Mouse (Mus musculus) frontal cortex, postnatal 25 days (tissue): ENCODE results near the gene Ppat.
"Not testable (repeated sequence)": the region's sequence is repeated elsewhere in the genome, so short reads cannot be mapped to it uniquely, and the experiment has no call there.

ENCODE experiments used
- DNase-seq, 2 experiments: peaks; one replicate each; pipeline ENCODE4 v3.0.0; 2022; ENCODE audit warnings: low spot score in 2 of 2

Gene Ppat

DNA sequence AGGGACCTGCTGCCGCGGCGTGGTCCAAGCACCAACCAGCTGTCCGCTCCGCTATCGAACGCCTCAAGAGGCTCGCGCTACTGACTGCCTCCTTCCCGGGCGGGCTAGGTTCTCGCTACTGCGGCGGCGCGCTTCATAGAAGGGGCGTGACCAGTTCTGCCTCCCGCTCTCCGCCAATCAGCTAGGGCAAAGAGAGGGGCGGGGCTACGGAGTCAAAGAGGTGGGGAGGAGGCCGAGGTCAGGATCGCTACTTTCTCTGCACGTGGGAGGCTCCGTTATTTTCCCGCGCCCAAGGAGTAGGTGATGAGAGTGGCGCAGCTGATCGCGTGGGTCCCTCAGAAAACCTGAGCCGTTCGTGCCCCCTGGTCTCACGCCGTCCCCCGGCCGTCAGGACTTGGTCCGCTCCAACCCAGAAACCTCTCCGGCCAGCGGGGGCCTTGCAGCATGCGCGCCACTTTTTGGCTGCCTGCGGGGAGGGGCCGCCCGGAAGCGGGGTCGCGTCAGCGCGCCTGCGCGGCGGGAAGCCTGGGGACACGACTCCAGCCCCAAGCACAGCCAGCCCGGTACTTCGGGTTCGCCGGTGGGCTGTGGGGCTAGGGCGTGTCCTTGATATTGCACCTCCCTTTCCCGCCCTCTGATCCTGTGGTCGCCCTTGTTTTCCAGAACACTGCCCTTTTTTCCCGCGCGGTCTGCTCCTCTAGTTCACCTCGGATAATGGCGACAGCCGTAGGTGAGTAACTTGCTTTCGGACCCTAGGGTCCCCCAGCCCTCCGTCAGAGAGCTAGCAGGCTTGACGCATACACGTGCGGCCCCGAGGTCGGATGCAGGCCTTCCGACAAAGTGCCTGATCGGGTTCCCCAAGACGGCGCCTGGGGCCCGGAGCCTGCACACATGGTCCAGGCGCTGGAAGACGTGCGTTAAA lies at the start of gene Ppat, which contains the start of gene Paics:
Gene Ppat, minus strand, starts transcription at position 473 of the 922 bp plus-strand sequence.
Gene Paics, plus strand, starts transcription at position 202 of the 922 bp plus-strand sequence.
- peak; percentile 87 to 93 for DNase-seq

DNA sequence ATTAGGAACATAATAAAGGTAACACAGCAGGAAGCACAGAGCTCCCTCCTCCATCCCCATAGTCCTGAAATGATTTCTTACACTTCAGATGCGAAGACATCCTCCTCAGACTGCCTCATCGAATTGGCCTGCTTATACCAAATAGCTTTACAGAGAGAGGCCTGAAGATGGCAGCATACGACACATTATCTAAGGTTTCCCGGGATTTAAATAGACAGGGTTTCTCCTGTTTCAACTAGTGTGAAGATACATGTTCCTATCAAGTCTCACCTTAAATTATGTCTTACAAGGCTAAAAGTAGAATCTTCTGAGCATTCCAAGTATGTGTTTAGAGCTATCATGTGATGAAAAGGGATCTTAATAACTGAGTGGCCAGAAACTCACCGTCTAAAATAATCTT lies 47.0 kb upstream of the Ppat start:
- no peak for DNase-seq

DNA sequence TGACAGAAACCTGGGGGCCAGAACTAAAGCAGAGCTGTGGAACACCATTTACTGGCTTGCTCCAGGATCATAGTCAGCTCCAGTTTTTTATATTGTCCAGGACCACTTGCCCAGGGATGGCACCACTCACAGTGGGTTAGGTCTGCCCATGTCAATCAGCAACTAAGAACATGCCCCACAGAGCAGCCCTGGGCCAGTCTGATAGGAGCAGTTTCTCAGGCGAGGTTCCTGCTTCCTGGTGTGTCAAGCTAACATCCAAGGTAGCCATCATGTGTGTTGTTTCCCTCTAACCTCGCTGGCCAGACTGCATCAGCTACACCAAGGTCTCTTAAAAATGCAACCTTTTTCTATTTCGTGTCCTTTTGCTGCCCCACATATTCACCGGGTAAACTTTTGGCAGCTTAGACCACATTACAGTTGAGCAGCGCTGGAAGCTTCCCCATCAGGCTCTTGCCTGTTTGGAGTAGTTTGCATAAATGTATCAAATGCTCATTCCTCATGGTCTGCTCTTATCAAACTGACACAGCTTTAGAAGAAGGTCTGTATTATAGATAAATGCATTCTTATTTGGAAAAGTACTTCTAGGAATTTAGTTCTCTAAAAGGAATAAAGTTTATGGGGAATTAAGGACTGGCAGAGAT lies 41.9 kb upstream of the Ppat start:
- no peak for DNase-seq

DNA sequence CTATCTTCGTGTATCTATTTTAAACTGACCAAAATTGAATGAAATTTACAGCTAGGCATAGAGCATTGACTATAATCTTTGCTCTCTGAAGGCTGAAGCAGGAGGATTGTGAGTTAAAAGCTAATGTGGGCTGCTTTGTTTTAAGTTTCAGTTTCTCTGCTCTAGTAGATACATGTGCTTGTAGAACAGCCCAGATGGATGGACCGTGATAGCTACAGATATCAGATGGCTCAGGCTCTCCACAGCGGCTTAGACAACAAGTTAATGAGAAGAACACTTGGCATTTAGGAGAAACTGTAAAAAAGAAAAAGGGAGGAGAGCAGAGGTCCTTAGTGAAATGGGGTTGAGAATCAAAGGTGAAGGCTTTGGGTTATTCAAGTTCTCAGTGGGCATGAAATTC lies 39.4 kb upstream of the Ppat start:
- no peak for DNase-seq

DNA sequence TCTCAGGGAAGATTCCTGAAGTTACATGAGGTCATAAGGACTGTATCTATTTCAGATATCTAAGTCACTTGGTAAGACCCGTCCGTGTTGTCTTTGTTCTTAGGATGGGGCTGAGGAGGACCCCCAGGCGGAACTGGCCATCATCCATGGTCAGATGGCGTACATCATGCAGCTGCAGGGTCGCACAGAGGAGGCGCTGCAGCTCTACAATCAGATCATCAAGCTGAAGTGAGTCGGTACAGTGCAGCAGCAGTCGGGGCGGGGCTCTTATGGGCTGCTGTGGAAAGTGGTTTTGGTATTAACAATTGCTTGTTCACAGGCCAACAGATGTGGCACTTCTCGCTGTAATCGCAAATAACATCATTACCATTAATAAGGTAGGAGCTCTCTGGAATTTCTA lies 32.6 kb upstream of the Ppat start:
- DNase-seq: no peak

DNA sequence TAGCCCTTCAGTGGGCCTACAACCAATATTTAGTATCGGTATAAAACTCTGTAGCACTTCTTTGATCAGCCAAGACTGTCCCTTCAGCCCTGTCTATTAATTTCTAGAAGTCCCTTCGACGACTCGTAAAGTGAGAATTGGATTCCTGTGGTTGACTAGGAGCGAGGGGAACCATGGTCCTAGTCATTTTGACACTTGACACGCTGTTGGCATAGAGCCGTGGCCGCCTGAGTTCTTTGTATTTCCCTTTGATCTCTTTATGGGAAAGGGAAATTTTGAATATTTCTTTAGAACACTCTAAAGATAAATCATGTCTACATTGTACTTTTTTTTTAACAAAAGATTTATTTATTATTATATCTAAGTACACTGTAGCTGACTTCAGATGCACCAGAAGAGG lies 24.4 kb upstream of the Ppat start:
- no peak for DNase-seq

DNA sequence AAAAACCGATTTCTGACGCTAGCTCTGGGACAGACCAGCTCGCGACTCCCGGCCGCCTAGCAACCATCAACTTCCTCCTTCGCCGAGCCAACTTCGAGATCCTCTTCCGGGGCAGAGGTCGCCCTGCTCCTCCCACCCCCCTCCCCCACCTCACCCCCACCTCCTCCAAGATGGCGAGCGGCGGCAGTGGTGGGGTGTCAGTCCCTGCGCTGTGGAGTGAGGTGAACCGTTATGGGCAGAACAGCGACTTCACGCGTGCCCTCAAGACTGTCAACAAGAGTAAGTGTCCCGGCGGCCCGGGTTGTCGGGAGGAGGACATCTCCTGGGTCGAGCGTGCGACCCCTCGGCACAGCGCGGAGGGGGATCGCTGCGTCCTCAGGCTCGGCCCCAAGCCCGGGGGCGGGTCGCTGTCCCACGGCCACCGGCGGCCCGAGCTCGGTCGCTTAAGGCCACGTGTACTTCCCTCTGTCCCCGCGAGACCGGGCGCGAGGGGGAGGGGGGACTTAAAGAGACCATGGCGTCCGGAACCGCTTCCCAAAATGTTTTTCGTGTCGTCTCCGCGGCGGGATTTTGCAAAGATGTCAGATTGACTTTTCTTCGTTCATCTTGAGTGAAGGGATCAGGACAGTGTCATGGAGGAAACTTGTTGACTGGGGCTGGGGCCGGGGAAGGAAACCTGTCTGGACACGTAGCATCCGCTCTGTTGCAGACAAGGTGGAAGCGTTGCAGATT lies 23.3 kb upstream of the Ppat start, which contains the start of gene Srp72:
Gene Srp72, plus strand, starts transcription at position 130 of the 732 bp plus-strand sequence.
- DNase-seq: peak; percentile 50 to 68

DNA sequence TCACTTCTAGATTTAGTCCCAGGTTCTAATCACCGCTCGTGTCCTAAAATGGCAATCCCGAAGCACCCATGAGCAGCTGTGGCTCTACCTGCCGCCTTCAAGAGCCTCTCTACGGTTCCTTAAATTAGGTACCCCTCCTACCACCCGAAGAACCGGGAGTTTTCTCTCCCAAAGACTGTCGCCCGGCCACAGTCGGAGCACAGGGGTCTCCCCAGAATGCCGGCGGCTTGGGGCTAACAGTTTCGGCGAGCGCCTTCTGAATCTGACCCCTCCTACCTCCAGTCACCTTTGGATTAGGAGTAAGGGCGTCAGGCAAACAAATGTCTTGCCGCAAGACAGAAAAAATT lies 22.8 kb upstream of the Ppat start:
- DNase-seq: no peak

DNA sequence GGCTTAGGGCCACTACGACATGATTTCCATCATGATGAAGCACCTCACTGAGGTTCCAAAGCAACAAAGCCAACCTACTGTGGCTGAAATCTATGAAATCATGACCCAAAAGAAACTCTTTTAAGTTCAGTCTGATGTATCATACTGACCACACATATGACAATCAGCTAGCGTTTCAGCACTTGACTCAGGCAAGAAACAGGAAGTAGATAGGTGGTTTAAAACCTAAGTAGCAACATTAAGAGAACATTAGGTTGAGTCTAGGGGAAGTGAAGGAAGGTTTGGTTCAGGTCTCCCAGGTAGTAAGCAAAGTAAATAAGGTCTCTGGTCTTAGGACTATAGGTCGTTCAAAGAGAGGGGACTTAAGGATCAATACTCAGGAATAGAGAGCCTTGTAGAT lies 22.1 kb upstream of the Ppat start:
- no peak for DNase-seq

DNA sequence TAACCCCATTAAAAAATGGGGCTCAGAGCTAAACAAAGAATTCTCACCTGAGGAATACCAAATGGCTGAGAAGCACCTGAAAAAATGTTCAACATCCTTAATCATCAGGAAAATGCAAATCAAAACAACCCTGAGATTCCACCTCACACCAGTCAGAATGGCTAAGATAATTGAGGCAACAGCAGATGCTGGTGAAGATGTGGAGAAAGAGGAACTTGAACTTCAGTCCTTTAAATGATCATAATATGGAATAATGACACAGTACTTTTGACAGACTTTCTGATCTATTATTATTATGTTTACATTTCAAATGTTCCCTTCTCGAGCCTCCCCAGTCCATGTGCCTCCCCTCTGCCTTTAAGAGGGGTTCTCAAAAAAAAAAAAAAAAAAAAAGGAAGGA lies 19.7 kb upstream of the Ppat start:
- DNase-seq: not testable (repeated sequence)

DNA sequence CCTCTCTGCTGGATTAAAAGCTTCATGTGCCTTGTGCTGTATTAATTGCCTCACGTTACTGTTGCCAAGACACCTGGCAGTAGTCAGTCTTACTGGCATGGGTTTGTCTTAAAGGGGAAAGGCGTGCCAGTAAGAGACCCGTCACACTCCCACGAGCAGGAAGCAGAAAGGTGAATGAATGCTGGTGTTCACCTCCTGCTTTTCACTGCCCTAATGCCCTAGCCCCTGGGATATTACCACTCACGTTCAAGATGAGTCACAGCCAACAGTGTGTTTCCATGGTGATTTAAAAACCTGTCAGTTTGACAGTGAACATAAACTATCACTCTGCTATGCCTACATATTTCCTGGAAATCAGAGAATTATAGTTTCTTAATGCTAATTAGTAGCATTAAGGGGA lies 17.9 kb upstream of the Ppat start:
- no peak for DNase-seq

DNA sequence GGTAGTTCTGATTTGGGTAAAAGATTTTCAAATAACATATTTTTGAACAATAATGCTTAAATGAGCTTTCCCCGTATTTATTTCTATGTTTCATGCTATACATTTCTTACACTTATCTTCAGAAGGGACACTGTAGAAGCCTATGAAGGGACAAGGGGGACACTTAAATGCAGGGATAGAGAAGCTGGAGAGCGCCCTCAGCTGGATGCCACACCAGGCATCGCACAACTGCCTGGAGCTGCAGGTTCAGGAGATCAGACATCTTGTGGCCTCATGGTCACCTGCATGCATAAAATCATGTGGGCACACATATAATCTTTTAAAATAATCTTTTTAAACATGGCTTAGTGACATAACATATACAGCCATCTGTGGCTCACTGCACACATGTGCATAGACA lies 13.3 kb upstream of the Ppat start:
- no peak for DNase-seq

DNA sequence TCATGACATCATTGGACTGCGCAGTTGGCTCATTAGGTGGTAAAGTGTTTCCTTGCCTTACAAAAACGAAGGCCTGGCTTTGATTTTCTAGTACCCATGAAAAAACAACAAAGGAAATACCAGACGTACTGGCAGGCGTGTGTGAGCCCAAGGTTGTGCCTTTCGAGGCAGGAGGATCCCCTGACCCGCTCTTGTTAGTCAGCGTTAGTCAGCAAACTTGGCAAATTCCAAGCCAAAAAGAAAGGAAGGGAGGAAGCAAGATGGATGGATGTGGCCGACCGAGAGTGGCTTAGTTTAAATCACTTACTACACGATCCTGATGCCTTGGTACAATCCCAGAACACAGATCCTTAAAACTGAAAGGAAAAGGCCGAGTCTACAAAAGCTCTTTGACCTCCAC lies 11.2 kb upstream of the Ppat start:
- DNase-seq: no peak

DNA sequence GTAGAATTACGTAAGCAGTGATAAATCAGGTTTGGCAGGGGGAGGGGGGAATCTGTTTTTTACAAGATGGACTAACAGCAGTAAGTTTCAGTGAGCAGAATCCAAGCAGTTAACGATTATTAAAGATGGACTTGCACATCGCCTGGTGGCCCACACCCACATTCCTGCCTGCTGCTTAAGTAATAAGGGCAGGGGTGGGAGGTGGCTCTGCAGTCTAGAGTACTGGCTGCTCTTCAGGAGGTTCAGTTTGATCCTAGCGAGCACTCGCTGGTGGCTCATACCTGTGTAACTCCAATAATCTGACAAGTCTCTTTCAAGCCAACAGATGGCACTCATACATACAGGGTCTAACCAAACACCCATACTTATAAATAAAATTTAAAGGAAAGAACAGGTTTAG lies 8.2 kb upstream of the Ppat start:
- DNase-seq: no peak

DNA sequence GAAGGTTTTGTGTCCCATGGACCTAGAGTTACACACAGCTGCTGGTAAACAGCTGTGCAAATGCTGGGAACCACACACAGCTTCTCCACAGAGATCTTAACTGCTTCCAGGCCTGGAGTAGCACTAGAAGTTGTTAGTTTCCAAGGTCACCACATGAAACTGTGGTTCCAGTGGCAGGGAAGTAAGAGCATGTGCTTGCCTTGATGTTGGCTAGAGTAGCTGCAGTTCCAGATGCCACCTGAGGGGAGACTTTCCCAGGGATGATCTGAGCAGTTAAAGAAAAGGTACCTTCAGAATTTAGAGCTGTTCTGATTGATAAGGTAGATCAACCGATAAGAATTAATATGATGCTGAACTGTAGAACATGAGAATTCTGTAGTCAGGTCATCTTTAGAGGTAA lies 6.6 kb upstream of the Ppat start:
- DNase-seq: no peak

DNA sequence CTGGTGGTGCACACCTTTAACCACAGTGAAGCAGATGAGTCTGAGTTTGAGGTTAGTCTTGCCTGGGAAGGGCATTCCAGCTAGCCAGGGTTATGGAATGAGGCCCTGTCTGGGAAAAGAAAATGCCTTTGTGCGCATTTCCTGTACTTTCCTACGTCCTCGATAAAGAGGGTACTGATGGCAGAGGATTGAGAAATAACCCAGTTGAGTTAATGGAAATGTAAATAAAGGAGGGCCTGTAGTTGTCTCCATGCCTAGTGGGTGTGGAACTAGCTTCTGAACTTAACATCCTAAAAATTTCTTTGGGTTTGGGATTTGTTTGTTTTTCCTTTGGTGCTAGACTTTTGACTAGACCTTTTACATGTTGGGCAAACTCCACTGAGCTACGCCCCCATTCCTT lies 4.1 kb upstream of the Ppat start:
- DNase-seq: no peak

DNA sequence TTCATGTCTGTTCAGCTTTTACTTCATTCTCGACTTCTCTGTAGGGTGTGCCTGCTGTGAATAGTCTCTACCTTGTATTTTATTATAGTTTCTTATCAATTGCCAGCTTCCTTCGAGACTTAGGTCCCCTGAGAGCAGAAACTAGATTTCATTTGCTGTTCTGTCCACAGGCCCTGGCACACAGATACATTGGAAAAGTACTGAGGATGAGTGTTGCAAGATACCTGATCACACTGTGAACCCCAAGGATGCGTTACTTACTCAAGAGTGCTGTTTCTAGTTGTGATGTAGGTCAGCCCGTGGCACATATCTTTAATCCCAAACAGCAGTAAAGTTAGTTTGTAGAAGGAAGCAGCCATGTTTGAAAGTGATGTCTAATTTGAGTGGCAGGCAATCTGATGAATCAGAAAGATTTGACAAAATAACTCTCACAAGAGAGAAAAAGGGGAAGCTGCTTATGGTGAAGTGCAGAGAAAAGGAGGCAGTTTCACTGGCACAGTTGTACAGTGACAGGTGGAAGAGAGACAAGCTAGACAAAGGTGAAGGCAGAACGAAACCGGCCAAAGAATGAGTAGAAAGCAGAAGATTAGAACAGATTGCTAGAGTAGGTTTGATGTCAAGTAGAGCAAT lies 3.0 kb upstream of the Ppat start:
- DNase-seq: no peak

DNA sequence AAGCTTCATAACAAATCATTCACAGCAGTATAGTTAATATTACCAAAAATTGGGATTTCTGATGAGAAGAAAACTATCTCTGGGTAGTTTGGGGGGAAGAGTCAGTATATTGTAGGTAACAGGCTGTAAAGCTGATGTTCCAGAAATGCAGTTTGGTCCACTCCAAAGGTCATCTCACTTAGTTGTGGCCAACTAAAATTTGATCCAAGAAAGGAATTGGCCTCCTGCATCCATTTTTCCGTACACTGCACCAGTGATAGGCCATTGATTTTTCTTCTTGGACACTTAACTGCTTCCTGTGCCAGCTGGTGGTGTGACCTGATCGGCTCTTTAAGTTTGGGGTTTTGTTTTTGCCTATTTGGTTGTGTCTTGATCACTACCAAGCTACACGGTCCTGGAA lies 2.4 kb upstream of the Ppat start:
- no peak for DNase-seq

DNA sequence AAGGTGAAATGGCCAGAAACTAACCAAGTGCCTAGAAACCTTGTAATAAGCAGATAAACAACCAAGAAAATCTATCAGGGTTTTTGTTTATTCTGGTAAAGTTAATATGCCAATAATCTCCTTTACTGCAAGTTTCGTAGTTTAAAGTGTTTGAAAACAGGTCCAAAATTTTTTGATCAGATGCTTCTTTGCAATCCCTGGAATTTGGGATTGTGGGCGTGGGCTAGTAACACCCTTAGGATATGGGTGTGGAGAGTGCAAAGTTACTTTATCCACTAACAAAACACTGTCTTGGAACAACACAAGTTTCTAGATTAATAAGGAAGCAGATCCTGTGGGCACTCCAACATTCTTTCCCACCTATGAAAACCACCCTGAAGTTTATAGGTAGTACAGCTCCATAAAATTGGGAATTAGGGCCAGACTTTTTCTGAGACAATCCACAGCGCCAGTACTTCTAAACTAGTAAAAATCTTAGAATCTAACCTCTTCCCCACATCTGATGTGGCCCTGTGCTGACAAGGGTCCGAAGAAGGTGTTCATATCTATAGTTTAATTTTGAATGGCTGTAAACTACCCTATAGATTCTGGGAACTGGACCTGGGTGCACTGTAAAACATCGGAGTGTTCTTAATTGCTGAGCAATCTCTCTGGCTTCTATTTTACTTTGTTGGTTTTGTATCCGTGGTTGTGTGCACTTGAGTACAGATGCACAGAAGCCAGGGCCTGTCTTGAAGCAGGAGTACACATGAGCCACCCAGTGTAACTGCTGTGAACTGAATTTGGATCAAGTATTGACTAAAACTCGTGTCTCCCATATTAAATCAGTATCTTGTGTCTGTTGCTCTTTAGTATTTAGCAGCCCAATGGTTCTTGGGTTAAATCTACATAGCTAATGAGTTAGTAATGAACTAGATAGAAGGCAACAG lies 998 bp upstream of the Ppat start:
- no peak for DNase-seq

DNA sequence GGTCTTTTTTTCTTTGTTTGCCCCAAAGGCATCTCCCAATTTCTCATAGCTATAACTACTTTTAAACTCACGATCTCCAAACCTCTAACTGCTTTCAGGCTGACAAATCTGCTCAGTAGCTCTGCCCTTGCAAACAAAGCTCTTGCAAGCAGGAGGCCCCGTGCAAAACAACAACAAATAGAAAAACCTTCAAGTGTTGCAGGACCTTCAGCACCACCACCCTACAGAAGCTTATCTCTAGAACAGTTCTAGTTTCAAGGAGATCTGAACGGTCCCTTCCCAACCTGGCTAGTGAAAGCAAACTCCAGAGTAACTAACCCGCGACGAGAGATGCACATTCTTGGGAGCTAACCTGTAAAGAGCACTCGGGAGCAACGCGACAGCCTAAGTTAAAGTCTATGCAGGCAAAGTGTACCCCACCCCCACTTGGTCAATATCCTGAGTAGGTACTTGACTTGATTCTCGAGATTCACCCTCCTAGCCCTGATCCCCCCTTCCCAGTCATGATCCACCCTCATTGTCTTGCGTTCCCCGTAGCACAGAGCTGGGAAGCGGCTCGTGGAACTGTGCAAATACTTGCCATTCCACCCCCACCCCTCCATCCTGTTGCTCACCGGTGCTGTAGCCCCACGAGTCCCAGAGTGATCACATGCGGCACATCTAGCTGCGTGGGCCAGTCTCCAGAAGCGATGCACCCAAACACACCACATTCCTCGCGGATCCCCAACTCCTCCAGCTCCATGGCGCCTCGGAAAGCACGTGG lies 854 bp downstream of the Ppat start:
- DNase-seq: no peak
